Mouse (Mus musculus): ENCODE results near the gene Olfr157.
"Not testable (repeated sequence)": the region's sequence is repeated elsewhere in the genome, so short reads cannot be mapped to it uniquely, and the experiment has no call there.

Gene Olfr157

GRCm38 (mm10) chr4:43795844-43796243 lies 44.2 kb downstream of the Olfr157 start:
- not testable (repeated sequence) for DNase-seq (ENCODE audit: low spot score)

- no peak for DNase-seq (ENCODE audit: low spot score)
These were observed 44.7 kb downstream of the Olfr157 start for GRCm38 (mm10) chr4:43795296-43795695.

All from ovary, postnatal 36 days (tissue).